Mouse (Mus musculus) left cerebral cortex, adult 2 months (tissue): Measurements from ENCODE around the gene Klk15. TPM values are rescaled to one million over a fixed set of nuclear protein-coding genes. Genes with fewer than 3 reads are reported as not detected.
A peak's percentile ranks its signal among the peaks of the same experiment; 100 is the strongest.
"Not testable (repeated sequence)": the region's sequence is repeated elsewhere in the genome, so short reads cannot be mapped to it uniquely, and the experiment has no call there.

Source experiments
- DNase-seq, 2 experiments: peaks; one replicate each; pipeline ENCODE4 v3.0.0; 2021 to 2022; ENCODE audit warnings: low spot score in 2 of 2, mixed read lengths in 1 of 2; ENCODE audit errors: extremely low spot score in 1 of 2
- H3K27ac ChIP-seq: fragments of 200-600 bp; 2 replicates; pipeline ENCODE4 v1.8.1; 2022
- H3K4me3 ChIP-seq: fragments of 200-600 bp; 2 replicates; pipeline ENCODE4 v1.8.1; 2022
- CTCF ChIP-seq: fragments of 200-600 bp; IDR thresholded peaks from 2 replicates; pipeline ENCODE4 v1.8.1; 2022; ENCODE audit warnings: antibody characterized with exemption, mild to moderate bottlenecking, moderate library complexity
- intact Hi-C: fragments of 180-260 bp; cut with DNase I; formaldehyde crosslinking; loops from one replicate; pipeline ENCODE4 v1.15.1; 2025
- total RNA-seq, 2 experiments: library from RNA; stranded (reverse); gene quantifications; 2 replicates each; pipeline ENCODE4 v1.2.3; 2021

The Klk15 gene
- total RNA-seq, 2 experiments from 2014 or later = not detected

DNA sequence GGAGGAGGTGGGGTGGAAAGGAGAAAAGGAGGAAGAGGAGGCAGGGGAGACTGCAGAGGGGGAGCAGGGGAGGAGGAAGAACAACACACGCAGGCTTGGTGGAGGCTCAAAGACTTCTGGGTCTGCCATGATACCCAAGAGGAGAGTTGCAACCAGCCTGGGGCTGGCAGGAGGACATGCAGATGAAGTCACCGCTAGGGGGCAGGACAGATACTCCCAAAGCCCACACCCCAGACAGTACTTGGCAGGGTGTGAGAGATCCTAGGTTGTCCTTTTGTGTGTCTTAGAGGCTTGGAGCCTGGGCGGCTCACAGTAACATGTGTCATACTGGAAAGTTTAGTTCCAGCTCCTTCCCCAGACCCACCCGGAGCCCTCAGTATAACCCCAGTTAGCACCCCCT lies 5.0 kb upstream of the Klk15 start:
- DNase-seq = no peak
- intact Hi-C loops = no loop called here
- no peak overlapping the region for H3K27ac ChIP-seq
- no peak overlapping the region for H3K4me3 ChIP-seq
- peak; percentile 35 for TF ChIP-seq CTCF

DNA sequence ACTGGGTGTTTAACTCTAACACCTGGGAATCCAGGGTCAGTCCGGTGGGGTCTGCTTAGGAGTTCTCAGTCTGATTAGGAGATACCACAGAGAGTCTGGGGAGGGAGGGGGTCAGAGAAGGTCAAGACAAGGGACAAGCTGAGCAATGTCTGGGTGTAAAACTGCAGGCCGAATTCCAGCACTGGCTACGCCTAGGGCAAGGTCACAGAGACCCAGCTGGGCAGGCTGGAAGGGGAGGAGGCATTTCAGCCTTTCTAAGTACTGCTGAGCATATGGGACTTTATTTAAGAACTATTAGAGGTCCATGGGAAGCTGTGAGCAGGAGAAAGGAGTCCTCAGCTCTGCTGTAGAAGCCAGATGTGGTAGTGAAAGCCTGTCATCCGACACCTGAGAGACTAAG lies 1.2 kb upstream of the Klk15 start:
- intact Hi-C loops = loop anchor here (5.0 kb wide), 1 partner anchor 285 kb away; the partner anchor contains the start of gene Klk1b5
- DNase-seq = no peak

DNA sequence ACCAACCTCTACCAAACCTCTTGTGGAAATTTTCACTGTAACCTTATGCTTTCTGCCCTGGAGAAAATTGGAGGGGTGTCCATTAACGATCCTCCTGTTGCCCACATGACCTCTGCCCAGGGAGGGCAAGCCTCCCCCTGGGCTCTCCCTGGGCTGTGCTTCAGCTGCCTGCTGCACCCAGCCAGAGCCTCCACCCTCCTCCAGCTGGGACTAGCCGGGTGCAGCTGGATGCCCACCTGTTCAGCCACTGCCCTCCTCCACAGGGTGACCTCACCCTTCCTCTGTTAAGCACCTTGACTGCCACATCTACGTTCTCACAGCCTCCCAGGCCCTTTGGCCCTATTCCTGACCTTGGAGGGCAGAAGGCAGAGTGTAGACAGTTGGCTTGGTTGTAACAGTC lies 1.2 kb downstream of the Klk15 start:
- intact Hi-C loops = loop anchor here (5.0 kb wide), 1 partner anchor 283 kb away; the partner anchor contains the start of gene Klk1b5
- Histone ChIP-seq H3K4me3 (no peak overlapping the region), H3K27ac (no peak overlapping the region)
- no peak for TF ChIP-seq CTCF
- DNase-seq = no peak

More for the DNA sequence above, 1.2 kb upstream of the Klk15 start:
- no peak overlapping the region for H3K27ac ChIP-seq
- no peak for TF ChIP-seq CTCF
- H3K4me3 ChIP-seq = no peak overlapping the region

DNA sequence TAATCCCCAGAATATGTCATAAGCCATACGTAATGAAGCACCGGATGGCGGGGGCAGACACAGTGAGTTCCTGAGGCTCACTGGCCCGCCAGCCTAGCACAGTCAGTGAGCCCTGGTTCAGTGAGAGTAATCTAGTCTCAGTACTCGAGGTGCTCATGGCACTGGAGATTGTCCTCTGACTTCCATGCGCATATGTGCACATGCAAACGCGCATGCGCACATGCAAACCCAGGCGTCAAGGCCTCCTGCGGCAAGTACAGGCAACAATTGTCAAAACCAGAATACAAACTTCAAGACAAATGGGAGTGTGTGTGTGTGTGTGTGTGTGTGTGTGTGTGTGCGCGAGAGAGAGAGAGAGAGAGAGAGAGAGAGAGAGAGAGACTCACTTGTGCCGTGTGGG lies 3.0 kb downstream of the Klk15 start:
- no peak for TF ChIP-seq CTCF
- DNase-seq = no peak
- intact Hi-C loops = no loop called here
- no peak overlapping the region for H3K27ac ChIP-seq
- no peak overlapping the region for H3K4me3 ChIP-seq

DNA sequence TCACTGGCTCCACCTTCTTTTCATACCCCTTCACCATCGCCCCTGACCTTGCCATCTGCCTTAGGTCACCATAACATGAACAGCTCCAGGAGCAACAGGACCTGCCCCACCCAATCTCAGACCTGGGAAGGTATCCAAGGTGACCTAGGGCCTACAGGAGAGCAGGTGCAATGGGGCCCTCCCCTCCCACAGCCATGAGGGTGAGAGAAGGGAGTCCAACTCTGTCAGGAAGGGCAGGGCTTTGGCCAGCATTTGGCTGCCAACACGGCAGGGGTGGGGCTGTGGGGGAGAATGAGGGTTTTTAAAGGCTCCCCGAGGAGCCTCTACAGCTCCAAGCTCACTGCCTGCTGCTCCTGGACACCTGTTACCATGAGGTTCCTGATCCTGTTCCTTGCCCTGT lies 8.8 kb downstream of the Klk15 start:
- intact Hi-C loops, H3K4me3 ChIP-seq, DNase-seq, H3K27ac ChIP-seq: not testable (repeated sequence)

DNA sequence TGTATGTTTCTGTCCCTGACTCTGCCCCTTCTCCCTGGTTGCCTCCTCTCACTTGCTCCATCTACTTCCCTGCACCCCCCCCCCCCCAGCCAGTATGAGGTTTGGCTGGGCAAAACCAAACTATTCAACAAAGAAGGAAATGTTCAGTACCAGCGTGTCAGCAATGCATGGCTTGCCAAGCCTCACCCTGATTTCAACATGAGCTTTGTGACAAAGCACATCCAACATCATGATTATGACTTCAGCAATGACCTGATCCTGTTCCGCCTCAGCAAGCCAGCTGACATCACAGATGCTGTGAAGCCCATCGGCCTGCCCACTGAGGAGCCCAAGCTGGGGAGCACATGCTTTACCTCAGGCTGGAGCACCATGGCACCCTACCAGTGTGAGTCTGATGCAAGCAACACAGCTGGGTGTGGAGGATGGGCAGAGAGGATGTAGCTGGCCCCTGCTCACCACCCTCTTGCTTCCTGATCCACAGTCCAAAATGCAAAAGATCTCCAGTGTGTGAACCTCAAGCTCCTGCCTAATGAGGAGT lies 11.3 kb downstream of the Klk15 start:
- no peak for DNase-seq
- Histone ChIP-seq H3K27ac (no peak overlapping the region), H3K4me3 (no peak overlapping the region)
- intact Hi-C loops = no loop called here
- TF ChIP-seq CTCF = no peak

DNA sequence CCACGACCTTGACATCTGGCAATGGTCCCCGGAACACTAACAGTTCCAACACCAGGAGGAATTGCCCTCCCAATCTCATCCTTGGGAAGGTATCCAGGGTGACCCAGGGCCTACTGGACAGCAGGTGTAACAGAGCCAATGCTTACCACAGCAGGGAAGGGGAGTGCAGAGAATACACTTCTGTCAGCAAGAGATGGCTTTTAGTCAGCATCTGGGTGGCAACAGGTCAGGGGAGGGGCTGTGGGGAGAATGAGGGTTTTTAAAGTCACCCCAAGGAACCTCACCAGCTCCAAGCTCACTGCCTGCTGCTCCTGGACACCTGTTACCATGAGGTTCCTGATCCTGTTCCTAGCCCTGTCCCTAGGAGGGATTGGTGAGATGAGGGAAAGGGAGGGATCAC lies 16.8 kb downstream of the Klk15 start, which contains the start of gene Klk1b8:
TSS of gene Klk1b8 (plus strand) at position 301 of the 400 bp plus-strand sequence.
- no peak for TF ChIP-seq CTCF
- no peak for DNase-seq
- Histone ChIP-seq H3K27ac (no peak within 1 kb of the TSS), H3K4me3 (no peak within 1 kb of the TSS)
- intact Hi-C loops = no loop called here

DNA sequence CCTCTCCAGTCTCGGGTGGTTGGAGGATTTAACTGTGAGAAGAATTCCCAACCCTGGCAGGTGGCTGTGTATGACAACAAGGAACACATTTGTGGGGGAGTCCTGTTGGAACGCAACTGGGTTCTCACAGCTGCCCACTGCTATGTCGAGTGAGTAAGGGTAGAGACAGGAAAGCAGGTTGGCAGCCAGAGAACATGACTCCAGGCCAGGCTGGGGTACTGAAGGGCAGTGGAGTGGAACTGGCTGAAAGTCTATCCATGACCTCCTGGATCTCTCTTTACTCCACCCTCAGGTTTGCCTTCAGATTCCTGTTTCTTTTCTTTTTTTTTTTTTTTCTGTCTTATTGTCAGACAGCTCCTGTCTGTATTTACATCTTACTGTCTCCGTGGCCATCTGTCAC lies 19.2 kb downstream of the Klk15 start:
- Histone ChIP-seq H3K27ac (no peak overlapping the region), H3K4me3 (no peak overlapping the region)
- intact Hi-C loops = no loop called here
- DNase-seq = peak; percentile 11 to 16
- no peak for TF ChIP-seq CTCF

DNA sequence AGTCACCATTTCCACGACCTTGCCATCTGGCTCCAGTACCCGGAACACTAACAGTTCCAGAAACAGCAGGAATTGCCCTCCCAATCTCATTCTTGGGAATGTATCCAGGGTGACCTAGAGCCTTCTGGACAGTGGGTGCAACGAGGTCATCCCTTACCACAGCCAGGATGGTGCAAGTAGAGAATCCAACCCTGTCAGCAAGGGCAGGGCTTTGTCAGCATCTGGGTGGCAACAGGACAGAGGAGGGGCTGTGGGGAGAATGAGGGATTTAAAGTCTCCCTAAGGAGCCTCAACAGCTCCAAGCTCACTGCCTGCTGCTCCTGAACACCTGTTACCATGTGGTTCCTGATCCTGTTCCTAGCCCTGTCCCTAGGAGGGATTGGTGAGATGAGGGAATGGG lies 32.9 kb downstream of the Klk15 start, which contains the start of gene Klk1b1:
TSS of gene Klk1b1 (plus strand) at position 301 of the 400 bp plus-strand sequence.
- Histone ChIP-seq H3K4me3 (no peak within 1 kb of the TSS), H3K27ac (no peak within 1 kb of the TSS)
- DNase-seq = no peak
- no peak for TF ChIP-seq CTCF
- intact Hi-C loops = no loop called here

DNA sequence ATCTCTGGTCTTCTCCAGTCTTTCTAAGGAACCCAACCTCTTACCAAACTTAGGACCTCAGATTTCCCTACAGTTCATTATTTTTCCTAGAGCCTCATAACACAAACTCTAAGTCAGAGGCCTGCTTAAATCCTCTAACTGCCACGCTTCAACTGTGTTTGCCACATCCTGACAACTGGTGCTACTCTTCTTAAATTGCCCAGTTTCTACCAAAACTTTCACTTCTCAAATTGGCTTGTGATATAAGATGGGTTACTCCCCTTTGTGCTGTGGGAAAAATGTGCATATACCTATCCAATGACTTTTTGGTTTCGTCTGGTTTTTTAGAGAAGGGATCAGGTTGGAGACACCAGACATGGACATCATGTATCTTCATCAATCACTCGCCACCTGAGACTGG lies 33.5 kb downstream of the Klk15 start:
- no peak for TF ChIP-seq CTCF
- H3K4me3 ChIP-seq = no peak overlapping the region
- intact Hi-C loops = no loop called here
- no peak overlapping the region for H3K27ac ChIP-seq
- no peak for DNase-seq

DNA sequence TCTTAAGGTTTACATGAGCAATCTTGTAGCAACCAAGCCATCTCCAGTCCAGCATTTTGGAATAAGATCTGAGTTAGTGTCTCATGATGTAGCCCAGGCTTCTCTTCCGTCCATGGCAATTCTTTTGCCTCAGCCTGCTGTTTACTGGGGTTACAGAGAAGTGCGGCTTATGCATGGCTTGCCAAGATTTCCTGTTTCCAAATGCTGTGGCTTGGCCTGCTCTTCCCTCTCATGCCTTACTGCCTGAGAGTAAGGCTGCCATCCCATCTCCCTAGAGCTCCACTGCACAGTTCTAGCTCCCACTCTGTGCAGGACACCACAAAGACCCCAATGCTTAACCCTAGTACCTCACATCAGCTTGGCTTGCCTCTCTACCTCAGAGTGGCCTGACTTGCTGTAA lies 34.1 kb downstream of the Klk15 start:
- H3K4me3 ChIP-seq = no peak overlapping the region
- intact Hi-C loops = no loop called here
- H3K27ac ChIP-seq = no peak overlapping the region
- no peak for TF ChIP-seq CTCF
- DNase-seq = no peak

DNA sequence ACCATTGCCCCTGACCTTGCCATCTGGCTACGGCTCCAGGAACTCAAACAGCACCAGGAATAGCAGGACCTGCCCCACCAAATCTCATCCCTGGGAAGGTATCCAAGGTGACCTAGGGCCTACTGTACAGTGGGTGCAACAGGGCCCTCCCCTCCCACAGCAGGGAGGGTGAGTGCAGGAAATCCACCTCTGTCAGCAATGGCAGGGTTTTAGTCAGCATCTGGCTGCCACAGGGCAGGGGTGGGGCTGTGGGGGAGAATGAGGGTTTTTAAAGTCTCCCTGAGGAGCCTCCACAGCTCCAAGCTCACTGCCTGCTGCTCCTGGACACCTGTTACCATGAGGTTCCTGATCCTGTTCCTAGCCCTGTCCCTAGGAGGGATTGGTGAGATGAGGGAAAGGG lies 42.2 kb downstream of the Klk15 start, which contains the start of gene Klk1b9:
TSS of gene Klk1b9 (plus strand) at position 301 of the 400 bp plus-strand sequence.
- intact Hi-C loops, H3K27ac ChIP-seq: not testable (repeated sequence)

DNA sequence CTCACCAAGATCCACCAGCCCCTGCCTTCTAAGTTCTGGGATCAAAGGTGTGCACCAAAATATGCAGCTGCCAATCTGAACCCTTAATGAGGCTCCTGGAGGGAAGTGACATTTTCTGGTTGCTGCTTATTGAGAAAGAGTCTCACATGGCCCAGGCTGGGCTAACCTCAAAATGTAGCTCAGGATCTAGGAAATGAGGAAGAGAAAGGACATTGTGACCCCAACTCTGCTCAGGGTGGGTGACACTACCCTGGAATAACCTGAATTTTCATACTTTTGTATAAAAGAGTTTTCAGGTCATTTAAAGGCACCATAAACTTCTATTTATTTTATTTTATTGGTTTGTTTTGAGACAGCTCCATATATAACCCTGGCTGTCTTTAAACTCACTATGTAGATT lies 52.1 kb downstream of the Klk15 start:
- no peak overlapping the region for H3K27ac ChIP-seq
- DNase-seq = no peak
- intact Hi-C loops = no loop called here
- H3K4me3 ChIP-seq = no peak overlapping the region
- TF ChIP-seq CTCF = no peak

More for the DNA sequence above, 42.2 kb downstream of the Klk15 start, which contains the start of gene Klk1b9:
- DNase-seq, H3K4me3 ChIP-seq: not testable (repeated sequence)

Other genes starting within 250 kb of the Klk15 start
- gene Klk14, start 243.3 kb upstream of the Klk15 start, total RNA-seq = not detected
- gene Klk13, start 221.2 kb upstream of the Klk15 start, total RNA-seq = not detected
- not detected for gene Klk12, start 164.8 kb upstream of the Klk15 start, total RNA-seq
- not detected for gene Klk11, start 159.1 kb upstream of the Klk15 start, total RNA-seq
- not detected for gene Klk10, start 152.7 kb upstream of the Klk15 start, total RNA-seq
- gene Klk9, start 141.8 kb upstream of the Klk15 start, total RNA-seq = not detected
- gene Klk8, start 136.2 kb upstream of the Klk15 start, total RNA-seq = 1 to 10 TPM; 2.3 to 3.7 TPM
- not detected for gene Klk7, start 122.4 kb upstream of the Klk15 start, total RNA-seq
- gene Klk6, start 109.2 kb upstream of the Klk15 start, total RNA-seq = 1 to 10 TPM in 1 of 2 experiments, not detected in 1; 2.0 TPM
- gene Klk5, start 91.8 kb upstream of the Klk15 start, total RNA-seq = not detected
- not detected for gene Klk4, start 52.6 kb upstream of the Klk15 start, total RNA-seq
- not detected for gene Klk1b8, start 16.9 kb downstream of the Klk15 start, total RNA-seq
- gene Klk1b1, start 33.0 kb downstream of the Klk15 start, total RNA-seq = not detected
- not detected for gene Klk1b9, start 42.3 kb downstream of the Klk15 start, total RNA-seq
- not detected for gene Klk1b11, start 62.1 kb downstream of the Klk15 start, total RNA-seq
- not detected for gene Klk1b26, start 78.4 kb downstream of the Klk15 start, total RNA-seq
- gene Klk1b27, start 118.5 kb downstream of the Klk15 start, total RNA-seq = not detected
- gene Klk1b21, start 168.6 kb downstream of the Klk15 start, total RNA-seq = not detected
- gene Klk1b22, start 178.9 kb downstream of the Klk15 start, total RNA-seq = not detected
- not detected for gene Klk1b16, start 203.0 kb downstream of the Klk15 start, total RNA-seq